Mouse (Mus musculus): ENCODE data around the gene Fgf16. TPM values are rescaled to one million over a fixed set of nuclear protein-coding genes. Genes with fewer than 3 reads are reported as not detected.
A peak's percentile ranks its signal among the peaks of the same experiment; 100 is the strongest.

Gene Fgf16
- total RNA-seq (2021): under 1 TPM; 0.54 TPM
- long read RNA-seq, experiment 1: 0 reads
- long read RNA-seq, experiment 2: 0 reads

DNA sequence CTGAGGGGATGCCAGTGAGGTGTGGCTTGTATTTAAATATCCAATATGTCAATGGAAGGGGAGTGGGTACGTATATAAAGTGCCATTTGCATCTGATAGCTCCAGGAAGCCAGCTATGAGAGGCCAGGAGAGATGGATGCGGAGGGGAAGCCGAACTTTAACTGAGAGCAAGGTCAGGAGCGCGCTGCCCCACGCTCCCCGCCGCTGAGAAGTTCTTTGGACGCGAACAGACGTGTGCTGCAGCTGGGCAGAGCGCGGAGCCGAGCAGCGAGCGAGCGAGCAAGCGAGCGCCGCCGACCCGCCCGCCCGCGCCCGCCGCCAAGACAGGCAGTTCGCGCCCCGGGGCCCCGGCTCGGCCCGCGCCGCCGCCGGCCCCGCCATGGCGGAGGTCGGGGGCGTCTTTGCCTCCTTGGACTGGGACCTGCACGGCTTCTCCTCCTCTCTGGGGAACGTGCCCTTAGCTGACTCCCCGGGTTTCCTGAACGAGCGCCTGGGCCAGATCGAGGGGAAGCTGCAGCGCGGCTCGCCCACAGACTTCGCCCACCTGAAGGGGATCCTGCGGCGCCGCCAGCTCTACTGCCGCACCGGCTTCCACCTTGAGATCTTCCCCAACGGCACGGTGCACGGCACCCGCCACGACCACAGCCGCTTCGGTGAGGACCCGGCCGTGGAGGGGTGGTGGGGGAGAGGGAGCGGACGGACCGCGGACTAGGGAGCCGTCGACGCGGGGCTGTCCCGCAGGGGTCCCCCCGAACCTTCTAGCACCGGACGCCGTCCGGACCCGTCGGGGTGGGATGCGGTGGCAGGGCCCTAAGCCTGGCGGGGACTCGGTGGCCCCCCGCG, at the start of gene Fgf16:
TSS of gene Fgf16 (plus strand) at position 118 of the 843 bp plus-strand sequence.
- peak; percentile 6 for DNase-seq

DNA sequence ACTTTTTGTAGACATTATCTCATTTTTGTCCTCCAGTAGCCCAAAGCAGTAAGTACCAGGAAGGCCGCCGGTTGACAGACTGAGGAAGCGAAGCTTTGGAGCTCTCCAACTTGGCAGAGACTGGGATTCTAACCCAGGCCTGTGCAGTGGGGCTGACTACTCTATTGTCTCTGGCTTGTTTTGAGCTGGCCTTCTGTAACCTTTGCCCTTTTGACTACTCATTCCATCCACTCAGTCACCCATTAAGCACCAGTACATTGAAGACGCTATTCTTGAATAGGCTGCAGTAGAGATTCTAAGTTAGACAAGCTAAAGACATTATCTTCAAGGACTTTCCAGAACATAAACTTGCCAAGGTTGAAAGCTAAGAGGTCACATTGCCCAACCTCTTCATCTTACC, 49.3 kb upstream of the Fgf16 start:
- DNase-seq: no peak

GRCm38 (mm10) chrX:105715789-105716321, 48.2 kb upstream of the Fgf16 start:
- DNase-seq: no peak

DNA sequence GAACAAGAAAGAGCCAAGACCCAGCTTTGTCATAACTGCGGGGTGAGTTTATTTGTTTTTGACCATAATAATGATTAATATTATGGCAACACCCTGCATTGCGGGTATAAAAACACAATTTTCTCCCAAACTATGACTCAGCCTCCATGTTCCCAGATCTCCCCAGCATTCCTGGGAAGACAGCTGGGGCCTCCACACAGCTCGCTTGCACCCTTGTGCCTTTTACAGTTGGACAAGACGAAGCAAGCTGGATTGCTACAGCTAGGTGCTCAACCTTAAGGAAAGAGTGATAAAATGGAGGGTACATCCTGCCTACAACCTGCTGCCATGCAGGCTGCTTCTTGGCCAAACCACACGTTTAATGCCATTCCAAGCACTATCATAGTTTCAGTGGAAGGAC, 45.7 kb upstream of the Fgf16 start:
- DNase-seq: no peak

DNA sequence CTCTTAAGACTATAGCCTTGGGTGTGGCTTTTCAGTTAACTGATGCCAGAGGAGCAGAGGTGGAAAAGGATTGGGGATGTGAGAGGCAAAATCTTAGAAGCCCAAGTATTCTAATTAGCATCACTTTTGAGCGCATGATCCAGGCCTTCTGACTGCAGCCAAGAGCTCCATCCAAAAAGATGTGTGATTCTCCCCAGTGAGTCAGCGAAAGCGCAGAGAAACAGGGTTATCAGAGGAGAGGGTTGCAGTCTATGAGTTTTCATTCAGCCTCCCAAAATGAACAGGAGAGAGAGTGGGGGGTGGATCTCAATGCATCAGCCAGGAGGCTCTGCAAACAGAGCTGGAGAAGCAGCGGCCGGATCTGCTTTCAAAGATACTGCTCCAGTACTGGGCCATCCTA, 45.1 kb upstream of the Fgf16 start:
- peak; percentile 15 for DNase-seq

DNA sequence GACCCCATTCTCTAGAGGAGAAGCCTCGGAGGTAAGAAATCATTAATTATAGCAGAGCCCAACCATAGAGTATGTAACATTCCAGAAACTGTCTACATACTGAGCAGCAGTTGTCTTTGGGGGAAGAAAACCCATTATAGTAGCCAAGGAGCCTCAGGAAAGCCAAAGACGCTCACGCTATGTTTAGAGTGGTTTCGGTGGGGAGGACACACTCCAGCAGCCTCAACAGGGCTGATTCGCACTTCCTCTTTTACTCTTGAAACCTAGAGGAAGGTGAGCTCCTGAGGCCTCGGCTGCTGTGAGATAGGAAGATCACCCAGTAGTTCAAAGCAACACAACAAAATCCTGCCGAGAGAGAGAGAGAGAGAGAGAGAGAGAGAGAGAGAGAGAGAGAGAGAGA, 39.9 kb upstream of the Fgf16 start:
- DNase-seq: no peak

DNA sequence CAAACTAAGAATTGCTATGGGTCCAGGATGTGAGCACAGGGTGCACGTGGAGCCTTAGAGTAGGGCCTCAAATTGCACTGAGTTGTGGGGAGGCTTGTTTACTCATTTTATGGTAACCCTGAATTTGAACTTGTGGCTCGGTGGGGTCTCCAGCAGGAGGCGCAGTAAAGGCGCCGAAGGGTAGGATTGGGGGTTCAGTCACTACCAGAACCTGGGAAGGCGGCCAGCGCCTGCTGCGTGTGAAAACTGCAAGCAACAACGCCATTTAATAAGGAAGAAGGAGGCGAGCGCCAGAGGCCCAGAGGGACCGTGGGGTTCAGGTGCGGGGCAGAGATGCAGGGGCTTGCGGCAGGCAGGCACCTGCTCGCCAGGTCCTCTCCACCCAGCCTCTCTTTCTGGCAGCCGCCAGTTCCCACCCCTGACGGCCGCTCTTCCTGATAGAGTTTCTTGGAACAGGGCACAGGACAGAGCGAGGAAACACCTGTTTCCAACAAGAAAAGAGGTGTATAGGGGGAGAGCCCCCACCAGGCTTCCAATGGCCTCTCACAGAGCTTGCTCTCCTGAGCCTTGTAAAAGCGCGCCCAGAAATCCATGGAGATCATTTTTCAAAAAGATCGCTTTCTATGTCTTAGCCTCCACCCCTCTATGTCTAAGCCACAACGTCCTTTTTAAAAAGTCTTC, 1.1 kb upstream of the Fgf16 start:
- no peak for DNase-seq

DNA sequence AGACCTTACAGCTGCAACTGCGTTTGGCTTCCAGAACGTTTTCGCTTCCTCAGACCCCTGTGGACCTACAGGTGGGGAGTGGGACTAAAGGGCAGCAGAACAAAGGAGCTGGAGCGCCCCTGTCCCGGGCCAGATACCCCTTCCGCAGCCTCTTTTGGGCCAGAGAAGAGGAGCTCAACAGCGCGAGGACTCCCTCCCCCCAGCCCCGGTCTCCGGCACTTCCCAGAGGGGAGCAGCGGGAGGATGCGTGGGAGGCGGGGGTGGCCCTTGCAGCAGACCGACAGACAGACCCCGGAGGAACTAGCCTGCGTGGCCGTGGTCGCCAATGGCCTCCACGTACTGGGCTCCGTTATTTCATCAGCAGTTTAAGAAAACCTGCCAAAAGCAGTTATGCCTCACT, 467 bp upstream of the Fgf16 start:
- peak; percentile 11 for DNase-seq

DNA sequence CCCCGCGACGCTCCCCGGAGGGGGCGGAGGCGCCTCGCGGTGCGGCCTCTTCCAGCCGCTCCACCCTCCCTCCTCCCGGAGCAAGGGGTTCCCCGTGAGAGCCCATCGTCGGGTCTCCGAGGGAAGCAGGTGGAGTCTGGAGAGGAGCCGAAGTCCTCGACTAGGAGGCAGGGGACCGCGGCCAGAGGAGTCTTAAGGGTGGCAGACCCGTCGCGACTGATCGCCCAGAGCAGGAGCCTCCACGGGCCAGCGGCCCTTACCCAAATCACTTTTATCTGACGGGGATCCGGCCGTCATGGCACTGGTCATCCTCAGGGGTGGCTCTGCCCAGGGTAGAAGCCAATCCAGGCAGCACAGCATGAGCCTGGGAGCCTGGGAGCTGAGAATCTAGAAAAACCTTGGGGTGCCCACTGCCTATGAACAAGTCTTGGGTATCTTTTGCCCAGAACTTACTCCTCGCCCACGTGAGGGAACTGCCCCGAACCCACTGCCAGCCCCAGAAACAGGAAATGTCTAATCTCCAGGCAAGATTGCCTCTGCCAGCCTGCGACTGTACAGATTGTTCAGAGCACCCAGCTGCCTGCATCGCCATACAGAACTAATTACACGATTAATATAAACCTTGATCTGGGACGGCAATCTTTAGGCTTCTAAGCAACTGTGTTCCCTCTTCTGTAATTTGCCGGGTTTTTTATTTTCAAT, 1.1 kb downstream of the Fgf16 start:
- DNase-seq: no peak

DNA sequence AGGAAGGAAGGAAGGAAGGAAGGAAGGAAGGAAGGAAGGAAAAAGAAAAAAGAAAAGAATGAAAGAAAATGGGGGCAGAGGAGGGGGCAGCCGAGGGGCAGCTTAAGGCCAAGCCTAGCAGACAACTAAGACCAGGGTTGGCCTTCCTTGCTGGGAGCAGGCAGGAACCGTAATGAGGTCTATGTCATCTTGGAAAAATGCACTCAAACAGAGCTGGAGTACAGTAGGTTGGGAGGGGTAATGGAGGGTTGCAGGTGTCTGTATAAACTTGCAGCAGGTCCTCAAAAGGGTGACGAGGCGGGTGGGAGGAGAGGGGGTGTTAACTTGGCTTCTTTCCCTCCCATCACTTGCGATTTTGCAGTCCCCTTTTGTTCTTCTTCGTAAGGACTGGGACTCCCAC, 1.9 kb downstream of the Fgf16 start:
- no peak for DNase-seq

DNA sequence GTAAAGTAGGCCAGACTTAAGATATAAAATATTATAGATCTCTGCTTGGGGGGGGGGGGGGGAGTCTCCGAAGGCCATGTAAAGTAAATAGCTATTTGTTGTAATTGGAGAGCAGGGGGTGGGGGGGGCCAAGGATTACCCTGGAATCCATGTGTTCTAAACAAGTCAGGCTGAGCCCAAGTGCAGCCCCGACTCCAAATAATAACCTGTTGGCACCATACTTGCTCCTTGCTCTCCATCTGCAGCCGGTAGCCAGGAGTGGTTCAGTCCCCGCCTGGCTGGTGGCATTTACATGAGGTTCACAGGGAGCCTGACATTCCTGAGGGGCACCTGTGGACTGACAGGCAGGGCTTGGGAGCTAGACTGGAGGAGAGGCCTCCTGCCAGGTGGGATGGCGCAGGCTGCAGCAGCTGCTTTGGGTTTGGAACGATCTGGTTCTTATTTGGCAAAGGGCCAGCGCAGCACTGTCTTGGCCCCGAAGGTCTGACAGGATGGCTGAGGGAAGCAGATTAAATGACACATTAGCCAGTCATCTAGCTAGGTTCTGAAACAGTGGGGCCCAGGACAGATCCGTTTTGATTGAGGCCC, 3.2 kb downstream of the Fgf16 start:
- peak; percentile 29 for DNase-seq

- peak; percentile 16 for DNase-seq
Observed at GRCm38 (mm10) chrX:105767932-105768331, 3.9 kb downstream of the Fgf16 start.

- DNase-seq: no peak
Observed at GRCm38 (mm10) chrX:105773281-105773680, 9.2 kb downstream of the Fgf16 start.

DNA sequence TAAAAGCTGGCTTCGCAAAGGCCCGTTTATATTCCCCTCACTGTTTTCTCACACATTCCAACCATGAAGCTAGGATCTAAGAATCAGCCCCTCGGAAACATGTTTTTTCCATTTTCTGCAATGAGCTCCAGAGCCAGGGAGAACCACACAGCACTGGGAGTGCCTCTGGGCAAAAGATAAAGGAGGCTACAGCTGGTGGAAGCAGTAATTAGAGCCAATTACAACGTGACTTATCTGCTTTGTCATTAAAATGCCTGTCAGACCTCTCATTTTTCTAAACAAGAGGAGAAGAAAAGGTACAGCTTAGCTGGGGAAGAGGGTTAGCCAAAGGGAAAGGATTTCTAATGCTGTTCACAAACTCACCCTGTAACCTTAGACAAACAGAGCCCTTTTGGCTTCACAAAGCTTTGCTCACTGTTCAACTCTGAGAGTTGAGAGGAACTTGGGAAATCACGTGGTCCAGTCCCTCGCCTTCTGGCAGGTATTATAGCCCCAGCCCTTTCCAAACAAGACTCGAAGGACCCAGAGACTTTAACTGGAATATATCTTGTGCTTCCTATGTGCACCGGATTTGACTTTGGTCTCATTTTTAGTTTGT, 30.8 kb downstream of the Fgf16 start:
- no peak for DNase-seq

GRCm38 (mm10) chrX:105824462-105824861, 60.4 kb downstream of the Fgf16 start:
- DNase-seq: no peak

Other genes starting within 250 kb of the Fgf16 start
- gene Atrx, start 165.1 kb downstream of the Fgf16 start, total RNA-seq (2021): 10 to 100 TPM; 31.2 to 39.9 TPM
- 10 to 100 TPM; 28.6 to 30.4 TPM for gene Magt1, start 247.6 kb downstream of the Fgf16 start, total RNA-seq (2021)

All from gastrocnemius, postnatal 25 days (tissue).